Mouse (Mus musculus): ENCODE results near the gene Arnt.

- TF ChIP-seq POLR2A (IDR thresholded peaks at IDR 0.05; ENCODE audit: insufficient read depth, low read depth, low read length) (no peak), CTCF (IDR thresholded peaks at IDR 0.05; ENCODE audit: insufficient read depth, low read depth, low read length) (no peak)
Observed at GRCm38 (mm10) chr3:95539837-95540236, 105.6 kb downstream of the Arnt start.

Measured in olfactory bulb, adult 2 months (tissue).